Mouse (Mus musculus): ENCODE measurements around the gene Zfp553.

GRCm38 (mm10) chr7:127192989-127193388 lies 39.9 kb upstream of the Zfp553 start:
- no peak for TF ChIP-seq GATA1 (IDR thresholded peaks at IDR 0.05; ENCODE audit: borderline replicate concordance, low read length)
- TF ChIP-seq FLI1 (IDR thresholded peaks at IDR 0.05; ENCODE audit: low read length): no peak

Data from megakaryocyte, embryonic 14.5 days (primary cell).